8 mouse cellular contexts compared by ENCODE assay signal in genomic region chr1:64617715-64617984, GRCm38 (mm10). TPM values are rescaled to one million over a fixed set of nuclear protein-coding genes. Genes with fewer than 3 reads are reported as not detected.
A peak's percentile ranks its signal among the peaks of the same experiment; 100 is the strongest.
DNase-seq lines count a peak whose midpoint lies in the region; ATAC-seq and TF ChIP-seq lines count a peak whose summit lies in the region.

No protein-coding gene starts in this region.

- H3K9me3 ChIP-seq in forebrain, embryonic 14.5 days (replicated peaks; ENCODE audit: control insufficient read depth, low read length), result no peaks in the 10 kb centered on the region
- H3K9me3 ChIP-seq in lung, embryonic 14.5 days (ENCODE audit: low read depth, low read length), result no peaks in the 10 kb centered on the region

- peak; percentile 96 for TF ChIP-seq CTCF in layer of hippocampus, adult 2 months (conservative IDR thresholded peaks at IDR 0.05)
- TF ChIP-seq CTCF in lung, embryonic 14.5 days (IDR thresholded peaks at IDR 0.05; ENCODE audit: low read depth), result peak; percentile 79

- no peaks in the 10 kb centered on the region for H3K27me3 ChIP-seq in forebrain, embryonic 14.5 days (replicated peaks; ENCODE audit: control insufficient read depth, insufficient read depth, low read length)
- no peaks in the 10 kb centered on the region for H3K27me3 ChIP-seq in lung, embryonic 14.5 days (ENCODE audit: insufficient read depth, low read length)

- H3K27ac ChIP-seq in forebrain, embryonic 14.5 days (ENCODE audit: low read depth, low read length), result peak overlapping the region; percentile 95
- peak overlapping the region; percentile 99 for H3K27ac ChIP-seq in layer of hippocampus, adult 2 months
- H3K27ac ChIP-seq in lung, embryonic 14.5 days (ENCODE audit: low read depth), result peak overlapping the region; percentile 99

- 0% methylated on average over 14 of the region's 15 CpGs for WGBS in forebrain, embryonic 14.5 days
- 0% methylated on average over 15 of the region's 15 CpGs for WGBS in lung, embryonic 14.5 days

- H3K4me3 ChIP-seq in forebrain, embryonic 14.5 days (ENCODE audit: low read depth, low read length), result peak overlapping the region; percentile 80
- H3K4me3 ChIP-seq in layer of hippocampus, adult 2 months, result peak overlapping the region; percentile 82
- peak overlapping the region; percentile 72 for H3K4me3 ChIP-seq in lung, embryonic 14.5 days (ENCODE audit: low read depth, low read length)

- H3K4me2 ChIP-seq in forebrain, embryonic 14.5 days (ENCODE audit: low read length), result peak overlapping the region; percentile 71
- H3K4me2 ChIP-seq in lung, embryonic 14.5 days, result peak overlapping the region; percentile 61

- peak; percentile 89 for DNase-seq in ES-CJ7 (ENCODE audit: low read depth, low spot score)
- peak; percentile 85 for DNase-seq in forebrain, embryonic 14.5 days (ENCODE audit: low spot score)
- DNase-seq in heart, postnatal 25 days (ENCODE audit: low spot score), result peak; percentile 77
- peak; percentile 81 to 88 for DNase-seq in layer of hippocampus, adult 2 months (ENCODE audit: low spot score in 2 of 2)
- peak; percentile 91 for DNase-seq in lung, embryonic 14.5 days
- peak; percentile 69 for DNase-seq in ovary, adult 18-20 months (ENCODE audit: low spot score)
- peak; percentile 67 for DNase-seq in thymus, postnatal 0 days (ENCODE audit: low spot score)

- intact Hi-C loops in heart, postnatal 25 days (cut with DNase I), result loop anchor here (1.0 to 10.0 kb wide), 5 partner anchors 85 to 395 kb away; partner anchors contain the start of gene Creb1

- peak overlapping the region; percentile 97 for H3K9ac ChIP-seq in forebrain, embryonic 14.5 days (ENCODE audit: low read length)
- H3K9ac ChIP-seq in lung, embryonic 14.5 days, result peak overlapping the region; percentile 85

- peaks cover 14% of the 10 kb centered on the region for H3K4me1 ChIP-seq in forebrain, embryonic 14.5 days (ENCODE audit: control insufficient read depth, insufficient read depth, low read length)
- peaks cover 4% of the 10 kb centered on the region; the same call in 1 of the 2 replicates for H3K4me1 ChIP-seq in lung, embryonic 14.5 days (ENCODE audit: insufficient read depth)

- peak; percentile 66 for ATAC-seq in cerebellum, adult (ENCODE audit: insufficient number of reproducible peaks, low FRiP score, low TSS enrichment)
- peak; percentile 90 for ATAC-seq in forebrain, embryonic 14.5 days
- peak; percentile 90 for ATAC-seq in lung, embryonic 14.5 days (ENCODE audit: insufficient read depth)

- 0 out of 2 replicates have a peak, but pooled peaks cover 3% of the 10 kb centered on the region for H3K36me3 ChIP-seq in forebrain, embryonic 14.5 days (ENCODE audit: control insufficient read depth, insufficient read depth, low read length)
- H3K36me3 ChIP-seq in lung, embryonic 14.5 days (ENCODE audit: insufficient read depth), result peaks cover 7% of the 10 kb centered on the region; the same call in 1 of the 2 replicates

RNA-seq across cellular contexts. Expression of gene Mettl21a, which starts 0.6 kb away (rescaled TPM):
- polyA plus RNA-seq in forebrain, embryonic 14.5 days (2014; fragmentation: Nextera tagmentation; extraction: Ambion mirVana), result 23.7 and 25.8 TPM in 2 replicates
- 1 to 10 TPM; 8.0 to 8.4 TPM for total RNA-seq in heart, postnatal 25 days (2021)
- 10 to 100 TPM in 1 of 2 experiments, 1 to 10 TPM in 1; 8.0 to 12.2 TPM for total RNA-seq in layer of hippocampus, adult 2 months (2021)
- 17.8 and 20.3 TPM in 2 replicates for polyA plus RNA-seq in lung, embryonic 14.5 days (2014; fragmentation: Nextera tagmentation; extraction: Ambion mirVana)
- 14.9 and 15.9 TPM in 2 replicates for polyA plus RNA-seq in thymus, postnatal 0 days (2015; fragmentation: Nextera tagmentation; extraction: Ambion mirVana)

Comparison
In these comparisons a context has a peak if more than half of its experiments do, and no peak if none do; other contexts are left out.
1. Peak in every context shown above with its lines: DNase-seq, ATAC-seq, H3K4me3 ChIP-seq and H3K27ac ChIP-seq.